Mouse (Mus musculus): Measurements from ENCODE around the gene Bbs9. TPM values are rescaled to one million over a fixed set of nuclear protein-coding genes. Genes with fewer than 3 reads are reported as not detected.

Bbs9 gene
- polyA plus RNA-seq, 1 experiment from 2014 or later: 20.1 TPM

DNA sequence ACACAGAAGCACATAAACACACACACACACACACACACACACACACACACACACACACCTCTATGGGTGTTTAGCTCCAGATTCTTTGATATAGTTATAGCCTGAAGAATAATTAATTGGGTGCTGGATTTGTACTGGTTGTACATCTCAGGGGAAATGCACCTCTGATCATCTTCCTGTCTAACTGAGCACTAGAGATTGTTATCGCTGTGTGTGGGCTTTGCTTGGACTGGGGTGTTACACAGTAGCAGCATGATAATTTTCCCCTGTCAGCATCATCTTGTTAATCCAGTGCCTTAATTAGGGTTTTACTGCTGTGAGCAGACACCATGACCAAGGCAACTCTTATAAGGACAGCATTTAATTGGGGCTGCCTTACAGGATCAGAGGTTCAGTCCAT, 175.3 kb downstream of the Bbs9 start:
- no peaks in the 10 kb centered on the region for H3K27me3 ChIP-seq
- no peaks in the 10 kb centered on the region for H3K9me3 ChIP-seq (replicated peaks)
- 94% methylated on average over 1 of the region's 1 CpGs for WGBS
- H3K4me3 ChIP-seq: no peak overlapping the region
- H3K27ac ChIP-seq: no peak overlapping the region
- no peak for ATAC-seq
- H3K9ac ChIP-seq: no peak overlapping the region
- no peak overlapping the region for H3K4me2 ChIP-seq
- H3K4me1 ChIP-seq: no peaks in the 10 kb centered on the region
- no peaks in the 10 kb centered on the region for H3K36me3 ChIP-seq (ENCODE audit: poor library complexity, severe bottlenecking)

DNA sequence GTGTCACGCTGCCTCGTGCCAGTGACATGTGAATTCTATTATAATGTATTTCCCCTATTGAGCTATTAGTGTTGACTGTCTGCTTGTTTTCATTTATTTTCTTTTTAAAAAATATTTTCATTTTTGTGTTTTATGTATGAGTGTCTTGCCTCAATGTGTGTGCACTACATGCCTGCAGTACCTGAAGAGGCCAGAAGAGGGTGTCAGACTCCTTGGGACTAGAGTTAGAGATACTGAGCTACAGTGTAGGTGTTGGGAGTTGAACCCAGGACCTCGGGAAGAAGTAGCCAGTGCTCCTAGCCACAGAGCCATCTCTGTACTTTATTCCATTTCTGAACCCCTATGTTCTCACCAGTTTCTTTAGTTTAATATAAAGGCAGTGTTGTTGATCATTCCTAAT, 176.1 kb downstream of the Bbs9 start:
- WGBS: 96% methylated on average over 3 of the region's 3 CpGs

DNA sequence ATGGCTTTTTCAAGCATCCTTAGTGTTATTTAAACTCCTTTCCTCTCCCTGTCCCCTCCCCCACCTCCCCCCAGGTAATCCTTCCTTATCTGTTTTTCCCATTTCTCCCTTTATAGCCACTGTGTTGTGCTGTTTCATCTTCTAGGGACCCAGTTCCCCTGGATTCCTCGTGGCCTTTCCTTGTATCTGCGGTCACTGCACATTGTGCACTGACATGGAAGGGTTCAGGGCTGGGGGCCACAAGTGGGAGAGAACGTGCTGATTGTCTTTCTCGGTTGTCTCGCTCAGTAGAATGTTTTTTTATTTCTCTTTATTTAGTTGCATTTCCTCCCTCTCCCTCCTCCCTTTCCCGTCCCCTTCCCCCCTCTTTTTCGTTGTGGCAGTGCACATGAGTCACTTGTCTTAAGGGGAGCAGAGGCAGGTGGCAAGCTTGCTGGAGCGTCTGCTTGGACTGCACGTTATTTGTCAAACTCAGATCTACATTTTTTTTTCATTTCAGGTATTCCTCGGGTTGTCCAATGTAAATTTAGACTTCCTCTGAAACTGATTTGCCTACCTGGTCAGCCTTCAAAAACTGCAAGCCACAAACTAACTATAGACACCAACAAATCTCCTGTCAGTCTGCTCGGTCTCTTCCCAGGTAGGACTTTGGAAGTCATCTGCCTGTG, 179.3 kb downstream of the Bbs9 start:
- Histone ChIP-seq H3K4me3 (no peak overlapping the region), H3K4me1 (no peaks in the 10 kb centered on the region), H3K27ac (no peak overlapping the region), H3K9ac (no peak overlapping the region), H3K27me3 (no peaks in the 10 kb centered on the region), H3K36me3 (ENCODE audit: poor library complexity, severe bottlenecking) (no peaks in the 10 kb centered on the region), H3K4me2 (no peak overlapping the region), H3K9me3 (replicated peaks) (no peaks in the 10 kb centered on the region)
- WGBS: 58% methylated on average over 11 of the region's 11 CpGs
- ATAC-seq: no peak

More for the DNA sequence above, 176.1 kb downstream of the Bbs9 start:
- Histone ChIP-seq H3K36me3 (ENCODE audit: poor library complexity, severe bottlenecking) (no peaks in the 10 kb centered on the region), H3K4me2 (no peak overlapping the region), H3K9me3 (replicated peaks) (no peaks in the 10 kb centered on the region), H3K27me3 (no peaks in the 10 kb centered on the region), H3K4me1 (no peaks in the 10 kb centered on the region), H3K4me3 (no peak overlapping the region), H3K9ac (no peak overlapping the region), H3K27ac (no peak overlapping the region)
- no peak for ATAC-seq

DNA sequence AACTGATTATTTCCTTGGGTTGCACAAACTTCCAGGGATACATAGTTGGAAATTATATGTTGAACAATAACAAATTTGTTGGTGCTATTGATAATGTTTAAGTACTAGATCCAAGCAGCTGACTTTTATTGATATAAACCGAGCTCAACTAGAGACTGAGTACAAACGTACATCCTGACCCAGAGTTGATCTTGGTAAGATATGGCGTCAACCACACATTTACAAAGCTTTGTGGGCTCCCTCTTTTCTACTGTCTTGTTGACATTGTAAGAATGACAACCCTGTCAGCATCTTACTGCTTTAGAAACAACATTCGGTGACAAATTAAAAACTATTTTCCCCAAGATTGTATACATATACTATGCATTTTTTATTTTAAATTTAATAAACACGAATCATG, 181.7 kb downstream of the Bbs9 start:
- Histone ChIP-seq H3K36me3 (ENCODE audit: poor library complexity, severe bottlenecking) (no peaks in the 10 kb centered on the region), H3K4me2 (no peak overlapping the region), H3K27me3 (no peaks in the 10 kb centered on the region), H3K4me3 (no peak overlapping the region), H3K4me1 (no peaks in the 10 kb centered on the region), H3K27ac (no peak overlapping the region), H3K9me3 (replicated peaks) (no peaks in the 10 kb centered on the region), H3K9ac (no peak overlapping the region)
- WGBS: 92% methylated on average over 5 of the region's 5 CpGs
- no peak for ATAC-seq

DNA sequence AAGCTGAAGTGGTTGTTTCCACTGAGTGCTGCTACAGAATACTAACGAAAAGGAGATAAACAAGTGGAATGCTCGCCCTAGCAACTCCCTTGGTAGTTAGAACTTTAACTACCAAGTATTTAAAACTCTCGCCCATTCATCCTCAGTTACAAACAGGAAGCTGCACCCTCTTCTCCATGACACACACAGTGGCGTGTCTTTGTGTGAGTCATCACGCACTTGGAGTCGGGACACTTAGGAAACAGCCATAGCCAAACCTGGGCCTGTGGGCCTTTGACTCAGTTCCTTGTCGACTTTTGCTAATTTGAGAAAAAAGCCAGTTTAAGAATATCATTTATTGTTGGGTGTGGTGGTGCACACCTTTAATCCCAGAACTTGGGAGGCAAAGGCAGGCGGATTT, 189.6 kb downstream of the Bbs9 start:
- Histone ChIP-seq H3K4me3 (no peak overlapping the region), H3K9me3 (replicated peaks) (no peaks in the 10 kb centered on the region), H3K27me3 (no peaks in the 10 kb centered on the region), H3K36me3 (ENCODE audit: poor library complexity, severe bottlenecking) (no peaks in the 10 kb centered on the region), H3K27ac (no peak overlapping the region), H3K4me2 (no peak overlapping the region), H3K4me1 (no peaks in the 10 kb centered on the region), H3K9ac (no peak overlapping the region)
- 88% methylated on average over 8 of the region's 8 CpGs for WGBS
- no peak for ATAC-seq

DNA sequence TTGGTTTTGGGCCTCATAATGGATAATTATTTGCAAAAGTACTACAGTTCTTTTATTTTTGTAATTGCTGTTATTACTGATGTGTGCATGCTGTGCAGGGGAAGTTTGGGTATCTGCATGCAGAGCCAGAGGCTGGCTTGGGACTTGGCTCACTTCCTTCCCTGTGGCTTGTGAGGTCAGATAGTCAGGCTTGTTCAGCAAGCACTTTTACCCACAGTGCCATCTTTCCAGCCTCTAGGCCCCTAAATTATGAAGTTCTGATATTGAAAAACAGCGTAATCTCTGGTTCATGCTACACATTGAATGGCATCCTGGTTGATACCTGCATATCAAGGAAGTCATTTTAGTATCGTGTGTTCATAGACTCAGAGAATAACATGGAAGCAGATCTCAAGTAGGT, 197.4 kb downstream of the Bbs9 start:
- H3K4me1 ChIP-seq: 0 out of 2 replicates have a peak, but pooled peaks cover 3% of the 10 kb centered on the region
- H3K9me3 ChIP-seq (replicated peaks): no peaks in the 10 kb centered on the region
- WGBS: 94% methylated on average over 2 of the region's 2 CpGs
- no peak overlapping the region for H3K27ac ChIP-seq
- no peak for ATAC-seq
- H3K9ac ChIP-seq: no peak overlapping the region
- no peak overlapping the region for H3K4me2 ChIP-seq
- H3K27me3 ChIP-seq: no peaks in the 10 kb centered on the region
- H3K36me3 ChIP-seq (ENCODE audit: poor library complexity, severe bottlenecking): no peaks in the 10 kb centered on the region
- H3K4me3 ChIP-seq: no peak overlapping the region

DNA sequence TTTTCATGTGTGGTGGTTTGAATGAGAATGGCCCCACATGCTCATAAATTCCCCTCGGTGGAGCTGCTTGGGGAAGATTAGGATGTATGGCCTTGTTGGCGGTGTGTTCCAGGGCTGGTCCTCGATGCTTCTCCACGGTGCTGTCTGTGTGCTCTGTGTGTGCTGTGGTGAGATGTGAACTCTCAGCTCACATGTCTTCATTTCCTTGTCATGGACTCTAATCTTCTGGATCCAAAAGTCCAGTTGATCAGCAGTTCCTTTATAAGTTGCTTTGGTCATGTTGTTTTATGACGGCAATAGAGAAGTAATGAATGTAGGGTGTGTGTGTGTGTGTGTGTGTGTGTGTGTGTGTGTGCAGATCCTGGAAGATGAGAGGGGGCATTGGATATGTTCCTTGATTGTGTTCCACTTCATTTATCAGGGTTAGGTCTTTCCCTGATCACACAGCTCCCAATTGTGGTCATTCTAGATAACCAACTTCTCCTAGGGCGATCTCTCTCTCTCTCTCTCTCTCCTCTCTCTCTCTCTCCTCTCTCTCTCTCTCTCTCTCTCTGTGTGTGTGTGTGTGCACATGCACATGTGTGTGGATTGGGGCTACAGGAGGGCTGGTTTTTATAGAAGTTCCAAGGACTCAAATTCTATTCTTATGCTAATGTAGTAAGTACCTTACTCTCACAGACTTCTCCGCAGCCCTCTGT, 201.8 kb downstream of the Bbs9 start:
- Histone ChIP-seq H3K36me3 (ENCODE audit: poor library complexity, severe bottlenecking) (no peaks in the 10 kb centered on the region), H3K27me3 (no peaks in the 10 kb centered on the region), H3K9ac (no peak overlapping the region), H3K4me1 (0 out of 2 replicates have a peak, but pooled peaks cover 12% of the 10 kb centered on the region), H3K4me3 (no peak overlapping the region), H3K9me3 (replicated peaks) (no peaks in the 10 kb centered on the region), H3K27ac (no peak overlapping the region), H3K4me2 (no peak overlapping the region)
- no peak for ATAC-seq
- WGBS: 89% methylated on average over 7 of the region's 7 CpGs

DNA sequence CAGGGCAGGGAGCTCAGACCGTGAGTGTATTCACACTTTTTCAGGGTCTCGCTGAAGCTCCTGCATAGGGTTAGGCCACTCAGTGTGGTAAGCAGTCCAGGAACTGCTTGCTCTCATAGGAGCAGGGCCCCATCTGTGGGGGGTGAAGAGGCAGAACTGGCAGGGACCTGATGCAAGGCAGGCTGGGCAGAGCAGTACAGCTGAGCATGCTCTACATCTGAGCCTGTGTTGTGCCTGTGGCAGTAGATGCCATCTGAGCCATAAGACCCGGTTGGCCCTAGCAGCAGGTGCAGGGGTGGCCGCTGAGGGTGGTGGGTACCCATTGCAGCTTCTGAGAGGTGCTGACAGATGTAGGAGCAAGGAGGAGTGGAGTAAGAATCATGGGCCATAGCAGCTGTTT, 202.5 kb downstream of the Bbs9 start:
- 0 out of 2 replicates have a peak, but pooled peaks cover 12% of the 10 kb centered on the region for H3K4me1 ChIP-seq
- peak; percentile 54 for ATAC-seq

DNA sequence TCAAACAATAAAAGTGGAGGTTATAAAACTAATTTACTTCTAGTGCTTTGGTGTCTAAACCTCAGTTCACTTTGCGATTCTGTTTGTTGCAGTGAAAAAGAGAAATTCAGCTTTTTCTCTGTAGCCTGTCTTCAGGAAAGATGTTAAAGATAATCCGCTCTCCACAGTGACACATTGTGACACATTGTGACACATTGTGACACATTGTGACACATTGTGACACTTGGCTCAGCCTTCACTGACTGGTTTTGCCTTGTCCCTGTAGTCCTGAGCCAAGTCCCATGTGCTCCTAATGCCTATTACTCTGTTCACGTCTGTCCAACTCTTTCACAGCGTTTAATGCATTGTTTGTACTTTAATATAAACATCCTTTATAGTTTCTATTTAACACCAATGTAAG, 203.0 kb downstream of the Bbs9 start:
- ATAC-seq: peak; percentile 76

More for the DNA sequence above, 202.5 kb downstream of the Bbs9 start:
- no peak overlapping the region for H3K9ac ChIP-seq
- no peaks in the 10 kb centered on the region for H3K9me3 ChIP-seq (replicated peaks)
- no peak overlapping the region for H3K27ac ChIP-seq
- H3K27me3 ChIP-seq: no peaks in the 10 kb centered on the region
- 81% methylated on average over 4 of the region's 4 CpGs for WGBS
- no peaks in the 10 kb centered on the region for H3K36me3 ChIP-seq (ENCODE audit: poor library complexity, severe bottlenecking)
- no peak overlapping the region for H3K4me3 ChIP-seq
- no peak overlapping the region for H3K4me2 ChIP-seq

DNA sequence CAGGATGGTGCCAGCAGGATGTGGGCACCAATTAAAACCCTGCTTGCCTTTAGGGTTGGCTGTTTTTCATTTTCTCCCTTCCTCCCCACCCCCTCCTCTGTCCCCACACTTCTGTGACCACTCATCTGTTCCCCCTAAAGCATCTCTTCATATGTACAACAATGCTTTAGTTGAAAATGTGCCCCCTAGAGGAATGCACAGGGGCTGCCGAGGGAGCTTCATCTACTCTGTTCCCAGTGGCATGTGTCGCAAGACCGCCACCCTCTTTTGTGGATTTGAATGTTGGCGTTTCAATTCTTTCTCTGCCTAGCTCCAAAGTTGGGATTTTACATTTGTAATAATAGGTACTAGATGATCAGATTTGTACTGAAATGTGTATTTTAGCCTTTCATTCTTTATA, 204.0 kb downstream of the Bbs9 start:
- WGBS: 83% methylated on average over 4 of the region's 4 CpGs
- H3K27ac ChIP-seq: no peak overlapping the region
- no peak overlapping the region for H3K4me3 ChIP-seq
- no peak for ATAC-seq
- no peaks in the 10 kb centered on the region for H3K9me3 ChIP-seq (replicated peaks)
- 0 out of 2 replicates have a peak, but pooled peaks cover 12% of the 10 kb centered on the region for H3K4me1 ChIP-seq
- no peak overlapping the region for H3K9ac ChIP-seq
- no peaks in the 10 kb centered on the region for H3K36me3 ChIP-seq (ENCODE audit: poor library complexity, severe bottlenecking)
- no peak overlapping the region for H3K4me2 ChIP-seq
- no peaks in the 10 kb centered on the region for H3K27me3 ChIP-seq

More for the DNA sequence above, 203.0 kb downstream of the Bbs9 start:
- Histone ChIP-seq H3K36me3 (ENCODE audit: poor library complexity, severe bottlenecking) (no peaks in the 10 kb centered on the region), H3K9me3 (replicated peaks) (no peaks in the 10 kb centered on the region), H3K9ac (no peak overlapping the region), H3K27ac (no peak overlapping the region), H3K4me2 (no peak overlapping the region), H3K27me3 (no peaks in the 10 kb centered on the region), H3K4me3 (no peak overlapping the region), H3K4me1 (0 out of 2 replicates have a peak, but pooled peaks cover 12% of the 10 kb centered on the region)
- WGBS: 61% methylated on average over 4 of the region's 4 CpGs

DNA sequence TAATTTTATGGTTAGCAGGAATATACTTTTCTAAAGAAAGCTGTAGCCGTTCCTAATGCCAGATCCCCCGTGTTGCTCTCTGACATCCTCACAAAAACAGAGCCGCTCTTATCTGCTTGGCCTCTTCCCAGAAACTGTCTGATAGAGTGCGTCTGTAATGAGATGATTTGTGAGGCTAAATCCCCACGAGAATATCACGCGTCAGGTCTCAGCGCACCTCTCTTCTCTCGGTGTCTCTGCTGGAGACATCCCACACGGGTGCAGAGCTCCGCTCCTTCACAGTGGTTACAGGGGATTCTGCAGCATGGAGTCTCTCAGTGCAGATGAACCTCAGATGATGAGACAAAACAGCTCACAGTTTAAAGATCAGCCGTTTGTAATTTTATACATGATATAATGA, 204.5 kb downstream of the Bbs9 start:
- Histone ChIP-seq H3K4me3 (no peak overlapping the region), H3K27me3 (no peaks in the 10 kb centered on the region), H3K4me2 (no peak overlapping the region), H3K4me1 (0 out of 2 replicates have a peak, but pooled peaks cover 12% of the 10 kb centered on the region), H3K36me3 (ENCODE audit: poor library complexity, severe bottlenecking) (no peaks in the 10 kb centered on the region), H3K9me3 (replicated peaks) (no peaks in the 10 kb centered on the region), H3K27ac (no peak overlapping the region), H3K9ac (no peak overlapping the region)
- peak; percentile 28; the same call in 1 of the 2 replicates for ATAC-seq
- 80% methylated on average over 12 of the region's 12 CpGs for WGBS

DNA sequence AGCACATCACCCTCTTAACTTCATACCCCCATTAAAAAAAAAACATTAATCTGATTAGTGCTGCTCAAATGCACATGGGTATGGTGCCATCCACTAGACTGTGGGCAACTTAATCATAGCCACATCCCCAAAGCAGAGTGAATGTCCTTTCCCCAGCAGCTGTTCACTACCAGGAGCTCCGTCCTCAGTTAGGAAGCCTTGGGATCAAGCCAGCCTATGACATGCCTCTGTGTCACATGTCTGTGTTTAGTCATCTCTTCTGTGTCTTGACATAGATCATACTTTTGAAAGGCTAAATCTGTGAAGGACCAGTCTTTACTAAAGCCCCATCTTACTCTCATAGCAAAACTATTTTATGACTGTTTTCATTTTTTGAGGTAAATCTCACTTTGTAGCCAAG, 205.0 kb downstream of the Bbs9 start:
- Histone ChIP-seq H3K4me1 (0 out of 2 replicates have a peak, but pooled peaks cover 12% of the 10 kb centered on the region), H3K27ac (no peak overlapping the region), H3K9me3 (replicated peaks) (no peaks in the 10 kb centered on the region), H3K4me3 (no peak overlapping the region), H3K9ac (no peak overlapping the region), H3K27me3 (no peaks in the 10 kb centered on the region), H3K4me2 (no peak overlapping the region), H3K36me3 (ENCODE audit: poor library complexity, severe bottlenecking) (no peaks in the 10 kb centered on the region)
- 86% methylated on average over 1 of the region's 1 CpGs for WGBS
- no peak for ATAC-seq

Data from forebrain, embryonic 13.5 days (tissue).